Mouse (Mus musculus) kidney, adult 8-10 months (tissue): ENCODE measurements around the gene Taz.
A peak's percentile ranks its signal among the peaks of the same experiment; 100 is the strongest.

Source experiments
- DNase-seq, 2 experiments: peaks; one replicate each; pipeline ENCODE4 v3.0.0; 2022

The Taz gene

GRCm38 (mm10) chrX:74281732-74282394 lies at the start of gene Taz, which contains the start of gene Dnase1l1:
Gene Taz, plus strand, starts transcription at chrX:74281912.
Gene Dnase1l1, minus strand, starts transcription at chrX:74282337.
- DNase-seq: peak; percentile 88 to 94

GRCm38 (mm10) chrX:74233196-74233595 lies 48.5 kb upstream of the Taz start:
- DNase-seq: no peak

GRCm38 (mm10) chrX:74240332-74240731 lies 41.4 kb upstream of the Taz start:
- DNase-seq: no peak

- DNase-seq: no peak
These were observed 38.3 kb upstream of the Taz start for GRCm38 (mm10) chrX:74243396-74243795.

DNA sequence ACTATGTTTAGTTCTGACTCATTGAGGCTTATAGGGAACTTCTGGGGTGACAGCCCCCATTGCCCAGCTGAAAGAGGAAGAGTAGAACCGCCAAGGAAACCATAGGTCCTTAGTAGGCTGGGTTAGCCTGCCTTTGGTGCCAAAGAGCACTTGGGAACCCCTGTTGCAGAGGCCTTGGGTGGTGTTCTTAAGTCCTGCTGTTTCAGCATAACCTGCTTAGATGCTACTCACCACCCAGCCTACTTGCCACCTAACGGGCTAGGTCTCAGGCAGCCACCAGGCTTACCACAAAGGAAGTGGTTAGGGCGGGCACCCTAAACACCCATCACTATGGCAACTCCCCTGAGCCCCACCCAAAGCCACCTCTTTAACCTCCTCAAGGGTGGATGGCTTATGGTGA lies 37.9 kb upstream of the Taz start:
- DNase-seq: no peak

GRCm38 (mm10) chrX:74244614-74245083 lies 37.1 kb upstream of the Taz start:
- DNase-seq: peak; percentile 28 to 51

- no peak for DNase-seq
These were observed 36.6 kb upstream of the Taz start for GRCm38 (mm10) chrX:74245107-74245506.

- DNase-seq: peak; percentile 49 to 58
These were observed 36.0 kb upstream of the Taz start for GRCm38 (mm10) chrX:74245687-74246086.

GRCm38 (mm10) chrX:74246213-74246681 lies 35.5 kb upstream of the Taz start:
- DNase-seq: peak; percentile 88 to 90

GRCm38 (mm10) chrX:74246693-74247092 lies 35.0 kb upstream of the Taz start:
- peak; percentile 9 to 22 for DNase-seq

GRCm38 (mm10) chrX:74248651-74249050 lies 33.1 kb upstream of the Taz start:
- peak; percentile 27 to 62 for DNase-seq

DNA sequence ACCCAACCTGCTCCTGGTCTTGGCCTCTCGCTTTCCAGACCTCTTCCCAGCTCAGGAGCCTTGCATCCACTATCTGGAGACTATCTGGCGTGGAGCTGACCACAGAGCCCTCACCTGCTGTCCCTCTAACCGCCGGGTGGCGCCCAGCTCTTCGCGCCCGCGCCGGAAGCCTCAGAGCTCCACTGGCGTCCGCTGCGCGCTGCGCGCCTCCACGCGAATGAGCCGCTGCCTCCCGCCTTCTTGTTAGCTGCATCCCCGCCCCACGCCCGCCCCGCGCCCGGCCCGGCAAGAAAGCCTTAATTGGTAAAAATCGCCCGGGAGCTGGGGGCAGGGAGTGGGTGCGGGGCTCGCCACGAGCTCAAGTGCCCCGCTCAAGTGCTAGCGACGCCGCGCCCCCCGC lies 32.1 kb upstream of the Taz start, which contains the start of gene Flna:
TSS of gene Flna (minus strand) at position 206 of the 400 bp plus-strand sequence.
- DNase-seq: peak; percentile 30 to 65

DNA sequence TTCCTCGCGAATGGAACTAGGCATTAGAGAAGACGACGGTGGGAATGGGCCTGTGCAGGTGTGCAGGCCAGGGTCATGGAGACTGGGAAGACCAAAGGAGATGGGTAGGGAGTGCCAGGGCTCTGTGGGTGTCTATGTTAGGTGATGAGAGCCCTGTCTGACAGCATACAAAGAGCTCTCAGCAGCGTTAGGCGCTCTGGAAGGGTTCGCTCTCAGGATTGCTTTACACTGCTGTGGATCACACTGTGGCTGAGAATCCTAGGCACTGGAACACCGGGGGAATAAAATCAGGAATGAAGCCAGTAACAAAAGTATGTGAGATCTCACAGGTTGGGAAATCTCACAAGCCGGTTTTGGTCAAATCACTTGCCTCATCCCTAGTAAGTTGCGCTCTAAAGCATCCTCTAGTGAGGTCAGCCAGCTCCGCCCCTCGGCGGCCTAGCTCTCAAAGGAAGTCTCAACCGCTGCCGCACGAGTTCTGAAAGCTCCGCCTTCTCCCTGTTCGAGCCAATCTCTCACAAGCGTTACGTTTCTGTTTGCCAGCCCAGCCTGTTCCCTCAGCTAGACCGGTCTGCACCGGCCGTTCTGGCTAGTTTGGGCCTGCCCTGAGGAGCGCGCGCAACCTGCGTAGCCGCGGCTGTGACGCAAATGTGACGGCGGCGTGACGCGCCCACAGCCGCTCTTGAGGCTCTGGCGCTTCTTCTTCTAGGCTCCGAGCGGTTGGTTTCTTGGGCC lies 27.4 kb upstream of the Taz start, which contains the start of gene Emd:
TSS of gene Emd (plus strand) at position 535 of the 735 bp plus-strand sequence.
- DNase-seq: peak; percentile 92 to 94

- DNase-seq: no peak
These were observed 26.7 kb upstream of the Taz start for GRCm38 (mm10) chrX:74254888-74255565.

GRCm38 (mm10) chrX:74257746-74258145 lies 24.0 kb upstream of the Taz start:
- DNase-seq: no peak

- DNase-seq: no peak
These were observed 12.0 kb upstream of the Taz start for GRCm38 (mm10) chrX:74269736-74270061.

DNA sequence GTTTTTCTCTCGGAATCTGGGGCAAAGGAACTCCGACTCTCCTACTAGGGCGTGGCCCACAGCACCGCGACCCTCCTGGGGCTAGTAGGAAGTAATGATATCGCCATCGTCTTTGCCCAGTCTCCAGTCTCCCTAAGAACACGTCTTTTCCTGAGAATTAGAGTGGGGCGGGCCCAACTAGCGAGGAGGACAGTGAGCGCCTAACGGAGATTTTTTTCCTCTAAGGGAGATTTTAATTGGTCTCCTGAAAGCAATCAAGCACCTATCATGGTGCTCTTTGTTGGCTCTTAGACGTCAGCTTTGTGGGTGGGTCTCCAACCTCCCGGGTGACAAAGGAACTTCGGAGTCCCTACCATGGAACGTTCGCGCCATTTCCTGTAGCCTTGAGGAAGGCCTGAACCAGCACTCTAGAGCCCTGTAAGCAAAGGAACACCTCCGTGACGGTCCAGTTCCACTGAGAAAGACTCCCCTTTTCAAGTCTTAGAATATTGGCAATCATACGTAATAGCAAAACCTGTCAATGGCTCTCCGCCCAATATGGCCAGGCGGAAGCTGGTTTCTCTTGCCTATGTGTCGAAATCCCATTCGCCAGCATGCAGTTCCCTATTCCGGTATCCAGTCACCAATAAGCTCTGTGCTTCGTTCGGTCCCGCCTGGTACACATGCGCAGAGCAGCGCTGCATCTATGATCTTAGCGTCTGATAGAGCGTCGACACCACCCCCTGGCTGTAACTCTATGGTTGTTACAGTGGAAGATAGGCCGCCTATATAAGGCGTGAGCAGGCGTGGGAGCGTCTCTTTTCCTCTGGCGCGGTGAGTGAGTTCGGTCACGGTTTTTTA lies 11.4 kb upstream of the Taz start, which contains the start of gene Rpl10:
TSS of gene Rpl10 (plus strand) at position 751 of the 840 bp plus-strand sequence.
- DNase-seq: peak; percentile 91 to 95

DNA sequence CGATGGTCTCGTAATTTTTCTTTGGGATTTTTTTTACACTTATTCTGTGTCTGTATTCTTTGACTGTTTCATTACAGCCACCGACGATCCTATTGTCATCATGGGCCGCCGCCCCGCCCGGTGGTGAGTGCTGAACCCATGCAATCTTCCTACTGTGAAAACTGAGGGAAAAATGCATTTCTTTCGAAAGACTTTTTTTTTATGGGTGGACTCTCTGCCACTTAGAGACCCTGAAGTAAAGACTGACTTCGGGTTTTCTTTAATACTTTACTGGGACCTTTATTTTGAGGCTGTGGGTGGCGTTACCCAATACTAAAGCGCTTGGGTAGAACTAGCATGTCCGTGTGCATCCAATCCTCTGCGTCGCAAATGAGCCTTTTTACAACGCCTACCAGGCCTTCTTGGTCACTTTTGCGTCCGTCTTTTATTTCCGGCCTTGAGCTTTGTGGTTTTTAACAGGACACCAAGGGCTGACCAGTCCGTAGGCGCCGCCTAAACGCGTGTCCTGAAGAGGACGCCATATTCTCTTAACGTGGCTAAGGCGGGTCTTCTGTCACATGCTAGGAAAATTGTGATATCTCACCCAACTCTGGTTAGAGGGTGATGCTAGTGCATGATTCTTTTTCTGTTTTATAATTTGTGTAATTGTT lies 10.7 kb upstream of the Taz start:
- DNase-seq: peak in 1 of 2 experiments; percentile 26

GRCm38 (mm10) chrX:74273422-74274322 lies 8.0 kb upstream of the Taz start:
- DNase-seq: no peak

DNA sequence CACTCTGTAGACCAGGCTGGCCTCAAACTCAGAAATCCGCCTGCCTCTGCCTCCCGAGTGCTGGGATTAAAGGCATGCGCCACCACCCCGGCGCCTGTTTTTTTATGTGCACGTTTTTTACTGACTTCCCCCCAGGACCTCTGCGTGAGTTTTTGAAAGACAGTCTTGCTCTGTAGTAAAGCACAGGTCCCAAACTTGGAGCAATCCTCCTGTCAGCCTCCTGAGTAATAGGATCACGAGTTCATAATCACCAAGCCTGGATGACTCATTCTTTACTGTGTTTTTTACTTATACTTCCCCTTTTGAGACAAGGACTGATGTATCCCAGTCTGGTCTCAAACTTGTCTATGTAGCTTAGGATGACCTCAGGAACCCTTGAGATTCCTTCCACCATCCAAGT lies 3.8 kb upstream of the Taz start:
- no peak for DNase-seq
